Mouse (Mus musculus) midbrain, postnatal 0 days (tissue): ENCODE data around the gene Msto1. TPM values are rescaled to one million over a fixed set of nuclear protein-coding genes. Genes with fewer than 3 reads are reported as not detected.

Experiments used
- ATAC-seq: fragments of 200-750 bp; cut with Nextera tagmentation; 2 replicates; pipeline ENCODE4 v1.8.0; 2017; ENCODE audit warnings: moderate number of reproducible peaks, mild to moderate bottlenecking, moderate TSS enrichment, moderate library complexity; ENCODE audit not compliant: low FRiP score
- DNase-seq: peaks from one replicate; pipeline ENCODE4 v3.0.0-alpha.2; 2015; ENCODE audit warnings: low spot score
- H3K27ac ChIP-seq: fragments of 300-500 bp; sonication (generic); 2 replicates; pipeline ENCODE4 v1.5.1; 2014; ENCODE audit warnings: low read depth, mild to moderate bottlenecking, low read length, mixed read lengths
- H3K27me3 ChIP-seq: fragments of 300-500 bp; sonication (generic); 2 replicates; pipeline ENCODE4 v1.6.1; 2014; ENCODE audit warnings: low read length, control low read depth, mixed read lengths; ENCODE audit not compliant: insufficient read depth
- H3K36me3 ChIP-seq: fragments of 300-500 bp; sonication (generic); 2 replicates; pipeline ENCODE4 v1.6.1; 2014; ENCODE audit warnings: low read length, control low read depth, mixed read lengths; ENCODE audit not compliant: insufficient read depth
- H3K4me1 ChIP-seq: fragments of 300-500 bp; sonication (generic); 2 replicates; pipeline ENCODE4 v1.6.1; 2014; ENCODE audit warnings: mild to moderate bottlenecking, control low read depth, antibody characterized with exemption, low read length, mixed read lengths; ENCODE audit not compliant: insufficient read depth
- H3K4me2 ChIP-seq: fragments of 300-500 bp; sonication (generic); 2 replicates; pipeline ENCODE4 v1.6.1; 2014; ENCODE audit warnings: low read depth, mild to moderate bottlenecking, low read length, mixed read lengths; ENCODE audit not compliant: poor library complexity, severe bottlenecking
- H3K4me3 ChIP-seq: fragments of 300-500 bp; sonication (generic); 2 replicates; pipeline ENCODE4 v1.5.1; 2014; ENCODE audit warnings: low read depth, mild to moderate bottlenecking, low read length, moderate library complexity
- H3K9ac ChIP-seq: fragments of 300-500 bp; sonication (generic); replicated peaks from 2 replicates; pipeline ENCODE4 v1.6.1; 2014; ENCODE audit warnings: mild to moderate bottlenecking, low read length, moderate library complexity, mixed read lengths; ENCODE audit not compliant: poor library complexity, severe bottlenecking
- H3K9me3 ChIP-seq: fragments of 300-500 bp; sonication (generic); 2 replicates; pipeline ENCODE4 v1.6.1; 2016; ENCODE audit warnings: low read length, control low read depth
- CTCF ChIP-seq: IDR thresholded peaks from 2 replicates; pipeline ENCODE4 v1.5.1; 2016; ENCODE audit warnings: antibody characterized with exemption, mild to moderate bottlenecking
- WGBS: fragments of 180-500 bp; shearing (Covaris S2); extraction: QIAGEN DNeasy Blood & Tissue Kit; methylation state at CpG from one replicate; pipeline ENCODE4 v1.1.7; 2014; 5-methylcytosine and 5-hydroxymethylcytosine counted together
- polyA plus RNA-seq: library from polyadenylated mRNA; unstranded; fragments of >200 nt; fragmentation: Nextera tagmentation; extraction: Ambion mirVana; gene quantifications from 2 replicates; pipeline ENCODE4 v1.2.1, GENCODE M21; 2015
- total RNA-seq: library from RNA; depleted of rRNA; stranded (reverse); fragments of >200 nt; gene quantifications from 2 replicates; pipeline ENCODE4 v1.2.3, GENCODE M21; 2014

Msto1 gene
- total and polyA plus RNA-seq, 2 experiments from 2014 or later = 46.3 to 52.1 TPM

DNA sequence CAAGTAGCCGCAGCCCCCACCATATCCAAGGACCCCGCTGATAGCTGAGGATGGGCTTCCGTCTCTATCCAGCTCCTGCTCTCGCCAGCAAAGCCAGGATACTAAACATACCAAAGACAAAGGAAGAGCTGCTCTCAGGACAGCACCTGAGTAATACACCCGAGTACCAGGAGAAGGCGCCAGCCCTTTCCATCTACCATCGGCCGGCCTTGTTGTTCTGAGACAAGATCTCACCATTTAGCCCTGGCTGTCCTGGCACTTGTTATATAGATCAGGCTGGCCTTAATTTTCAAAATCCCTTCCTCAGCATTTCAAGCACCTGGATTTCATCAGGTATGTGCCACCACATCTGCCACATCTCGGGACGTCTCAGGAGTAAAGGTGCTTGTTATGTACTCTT, 25.3 kb upstream of the Msto1 start:
- DNase-seq (no peak), ATAC-seq (no peak)
- TF ChIP-seq CTCF = no peak
- Histone ChIP-seq H3K9me3 (no peaks in the 10 kb centered on the region), H3K27ac (no peak overlapping the region), H3K36me3 (peaks cover 18% of the 10 kb centered on the region), H3K4me3 (no peak overlapping the region), H3K9ac (no peak overlapping the region), H3K4me1 (no peaks in the 10 kb centered on the region), H3K27me3 (no peaks in the 10 kb centered on the region), H3K4me2 (no peak overlapping the region)
- 97% methylated on average over 10 of the region's 10 CpGs for WGBS

DNA sequence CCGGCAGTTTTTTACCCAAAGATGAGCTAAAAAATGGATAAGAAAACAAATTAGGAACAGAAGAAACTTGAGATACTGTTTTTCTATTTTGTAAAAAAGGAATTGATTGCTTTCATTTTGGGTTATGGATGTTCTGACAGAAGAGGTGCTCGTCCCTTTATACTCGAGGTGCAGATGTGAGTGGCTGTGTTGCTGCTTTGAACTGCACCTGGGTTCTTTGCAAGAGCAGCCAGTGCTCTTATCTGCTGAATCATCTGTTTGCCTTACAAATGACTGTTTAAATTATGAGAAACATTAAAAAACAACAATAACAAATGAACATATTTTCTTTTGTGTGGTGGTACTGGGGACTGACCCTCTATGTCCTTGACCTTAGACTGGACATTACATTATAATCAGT, 15.7 kb upstream of the Msto1 start:
- H3K4me1 ChIP-seq = no peaks in the 10 kb centered on the region
- H3K9ac ChIP-seq = no peak overlapping the region
- H3K4me2 ChIP-seq = no peak overlapping the region
- ATAC-seq (no peak), DNase-seq (no peak)
- H3K4me3 ChIP-seq = no peak overlapping the region
- no peak for TF ChIP-seq CTCF
- H3K36me3 ChIP-seq = peaks cover 68% of the 10 kb centered on the region
- H3K9me3 ChIP-seq = no peaks in the 10 kb centered on the region
- H3K27me3 ChIP-seq = no peaks in the 10 kb centered on the region
- WGBS = 89% methylated on average over 3 of the region's 3 CpGs
- no peak overlapping the region for H3K27ac ChIP-seq

- Histone ChIP-seq H3K36me3 (peaks cover 71% of the 10 kb centered on the region), H3K4me3 (no peak overlapping the region), H3K9ac (no peak overlapping the region), H3K4me2 (no peak overlapping the region), H3K4me1 (no peaks in the 10 kb centered on the region), H3K27me3 (no peaks in the 10 kb centered on the region), H3K9me3 (no peaks in the 10 kb centered on the region), H3K27ac (no peak overlapping the region)
- TF ChIP-seq CTCF = no peak
- WGBS = 93% methylated on average over 2 of the region's 2 CpGs
- no peak for DNase-seq
- no peak for ATAC-seq
Observed at GRCm38 (mm10) chr3:88925651-88926050, 11.9 kb upstream of the Msto1 start.

- H3K9ac ChIP-seq = no peak overlapping the region
- 91% methylated on average over 8 of the region's 8 CpGs for WGBS
- H3K9me3 ChIP-seq = no peaks in the 10 kb centered on the region
- H3K4me1 ChIP-seq = no peaks in the 10 kb centered on the region
- H3K4me3 ChIP-seq = no peak overlapping the region
- H3K27ac ChIP-seq = no peak overlapping the region
- no peaks in the 10 kb centered on the region for H3K27me3 ChIP-seq
- DNase-seq (no peak), ATAC-seq (no peak)
- H3K36me3 ChIP-seq = peaks cover 65% of the 10 kb centered on the region
- TF ChIP-seq CTCF = no peak
- H3K4me2 ChIP-seq = no peak overlapping the region
Observed at GRCm38 (mm10) chr3:88923989-88924591, 10.3 kb upstream of the Msto1 start.

GRCm38 (mm10) chr3:88921411-88921810, 7.6 kb upstream of the Msto1 start:
- no peak overlapping the region for H3K27ac ChIP-seq
- H3K9ac ChIP-seq = no peak overlapping the region
- DNase-seq = no peak
- ATAC-seq = no peak
- TF ChIP-seq CTCF = no peak
- H3K4me2 ChIP-seq = no peak overlapping the region
- peaks cover 38% of the 10 kb centered on the region for H3K36me3 ChIP-seq
- no peaks in the 10 kb centered on the region for H3K4me1 ChIP-seq
- no peaks in the 10 kb centered on the region for H3K27me3 ChIP-seq
- WGBS = 96% methylated on average over 9 of the region's 9 CpGs
- H3K9me3 ChIP-seq = no peaks in the 10 kb centered on the region
- no peak overlapping the region for H3K4me3 ChIP-seq

GRCm38 (mm10) chr3:88918981-88919380, 5.2 kb upstream of the Msto1 start:
- ATAC-seq (no peak), DNase-seq (no peak)
- Histone ChIP-seq H3K9me3 (no peaks in the 10 kb centered on the region), H3K4me1 (0 out of 2 replicates have a peak, but pooled peaks cover 4% of the 10 kb centered on the region), H3K36me3 (peaks cover 22% of the 10 kb centered on the region), H3K4me3 (no peak overlapping the region), H3K27me3 (no peaks in the 10 kb centered on the region), H3K4me2 (no peak overlapping the region), H3K27ac (no peak overlapping the region), H3K9ac (no peak overlapping the region)
- no peak for TF ChIP-seq CTCF
- 82% methylated on average over 13 of the region's 13 CpGs for whole genome bisulfite sequencing
